Mouse (Mus musculus) forebrain, embryonic 13.5 days (tissue): ENCODE measurements around the gene Rgs19. TPM values are rescaled to one million over a fixed set of nuclear protein-coding genes. Genes with fewer than 3 reads are reported as not detected.

Experiments used
- ATAC-seq: fragments of 200-750 bp; cut with Nextera tagmentation; 2 replicates; pipeline ENCODE4 v1.8.0; 2017
- H3K27ac ChIP-seq: fragments of 300-500 bp; sonication (generic); 2 replicates; pipeline ENCODE4 v1.5.1; 2015; ENCODE audit warnings: inconsistent platforms, mild to moderate bottlenecking, moderate library complexity
- H3K27me3 ChIP-seq: fragments of 300-500 bp; sonication (generic); 2 replicates; pipeline ENCODE4 v1.6.1; 2015; ENCODE audit warnings: mild to moderate bottlenecking, inconsistent platforms
- H3K36me3 ChIP-seq: fragments of 300-500 bp; sonication (generic); 2 replicates; pipeline ENCODE4 v1.6.1; 2015; ENCODE audit warnings: mild to moderate bottlenecking, inconsistent platforms; ENCODE audit not compliant: poor library complexity, severe bottlenecking
- H3K4me1 ChIP-seq: fragments of 300-500 bp; sonication (generic); 2 replicates; pipeline ENCODE4 v1.6.1; 2015; ENCODE audit warnings: inconsistent platforms
- H3K4me2 ChIP-seq: fragments of 300-500 bp; sonication (generic); 2 replicates; pipeline ENCODE4 v1.6.1; 2015; ENCODE audit warnings: inconsistent platforms, mild to moderate bottlenecking, moderate library complexity
- H3K4me3 ChIP-seq: fragments of 300-500 bp; sonication (generic); 2 replicates; pipeline ENCODE4 v1.5.1; 2015; ENCODE audit warnings: mild to moderate bottlenecking, inconsistent platforms
- H3K9ac ChIP-seq: fragments of 300-500 bp; sonication (generic); 2 replicates; pipeline ENCODE4 v1.6.1; 2015; ENCODE audit warnings: mild to moderate bottlenecking, inconsistent platforms
- H3K9me3 ChIP-seq: fragments of 300-500 bp; sonication (generic); replicated peaks from 2 replicates; pipeline ENCODE4 v1.6.1; 2016; ENCODE audit warnings: inconsistent platforms
- WGBS: fragments of 180-500 bp; shearing (Covaris S2); methylation state at CpG from one replicate; pipeline ENCODE4 v1.1.7; 2015; 5-methylcytosine and 5-hydroxymethylcytosine counted together
- polyA plus RNA-seq: library from polyadenylated mRNA; unstranded; fragments of >200 nt; fragmentation: Nextera tagmentation; extraction: Ambion mirVana; gene quantifications from 2 replicates; pipeline ENCODE4 v1.2.1, GENCODE M21; 2015

The Rgs19 gene
- polyA plus RNA-seq, 1 experiment from 2014 or later = 45.3 TPM

DNA sequence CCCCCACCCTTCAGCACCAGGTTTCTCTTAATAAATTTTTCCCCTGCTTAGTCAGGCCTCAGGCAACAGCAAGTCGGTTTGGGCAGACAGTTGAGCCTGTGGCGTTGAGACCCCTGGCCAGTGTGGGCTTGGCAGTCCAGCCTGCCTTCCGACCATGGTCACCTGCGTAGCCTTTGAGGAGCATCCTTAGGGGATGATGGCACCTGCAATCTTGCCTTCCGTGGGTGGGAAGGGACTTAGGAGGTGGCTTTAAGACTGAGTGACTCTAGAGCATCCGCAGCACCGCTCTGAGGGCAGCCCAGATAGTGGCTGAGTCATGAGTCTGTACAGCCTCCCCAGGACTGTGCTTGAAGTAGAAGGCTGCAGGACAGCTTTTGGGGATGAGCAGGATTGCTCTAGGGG, 13.1 kb downstream of the Rgs19 start:
- peak; percentile 30 for ATAC-seq
- peaks cover 30% of the 10 kb centered on the region for H3K4me1 ChIP-seq
- no peak overlapping the region for H3K27ac ChIP-seq
- no peaks in the 10 kb centered on the region for H3K9me3 ChIP-seq
- H3K9ac ChIP-seq = peak overlapping the region; percentile 92
- H3K36me3 ChIP-seq = peaks cover 5% of the 10 kb centered on the region; the same call in 1 of the 2 replicates
- WGBS = 21% methylated on average over 7 of the region's 7 CpGs
- H3K27me3 ChIP-seq = no peaks in the 10 kb centered on the region
- peak overlapping the region; percentile 63 for H3K4me3 ChIP-seq
- H3K4me2 ChIP-seq = peak overlapping the region; percentile 85

DNA sequence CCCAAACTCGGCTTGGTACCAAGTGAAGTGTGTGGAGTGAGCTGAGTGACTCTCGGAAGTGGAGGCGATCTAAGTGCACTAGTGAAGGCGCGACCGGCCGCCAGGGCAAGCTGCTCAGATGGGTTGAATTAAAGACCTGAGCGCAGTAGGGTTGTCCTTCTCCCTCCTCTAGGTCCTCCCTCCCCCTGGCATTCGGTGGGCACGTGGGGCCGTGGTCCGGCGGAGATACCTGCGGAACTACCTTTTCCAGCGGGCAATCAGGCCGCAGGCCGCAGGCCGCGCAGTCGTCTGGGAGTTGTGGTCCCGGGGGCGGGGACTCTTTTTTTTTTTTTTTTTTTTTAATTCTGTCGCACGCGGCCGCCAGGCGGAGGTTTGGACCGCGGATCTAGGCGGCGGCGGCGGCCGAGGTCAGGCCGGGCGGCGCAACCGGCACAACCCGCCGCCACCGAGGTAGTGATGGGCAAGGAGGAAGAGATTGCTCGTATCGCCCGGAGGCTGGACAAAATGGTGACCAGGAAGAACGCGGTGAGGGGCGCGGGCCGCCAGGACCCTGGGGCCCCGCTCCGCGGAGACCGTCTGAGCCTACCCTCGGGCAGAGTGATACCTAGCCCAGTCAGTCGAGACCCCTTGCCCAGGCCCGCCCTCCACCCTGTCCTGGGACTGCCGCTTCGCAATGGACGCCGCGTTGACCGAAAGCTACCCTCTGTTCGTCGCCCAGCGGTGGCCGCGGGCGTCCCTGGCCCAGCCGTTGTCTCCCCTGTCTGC, 13.6 kb downstream of the Rgs19 start, which contains the start of gene Tcea2:
TSS of gene Tcea2 (plus strand) at position 360 of the 765 bp plus-strand sequence.
- H3K9ac ChIP-seq = peak within 1 kb of the TSS; percentile 92
- WGBS = under 1% methylated on average over 68 of the region's 69 CpGs
- H3K4me2 ChIP-seq = peak within 1 kb of the TSS; percentile 85
- peak within 1 kb of the TSS; percentile 63 for H3K4me3 ChIP-seq
- H3K27me3 ChIP-seq = 0 out of 2 replicates have a peak, but pooled peaks cover under 1% of the 10 kb centered on the region
- H3K36me3 ChIP-seq = no peaks in the 10 kb centered on the region
- no peaks in the 10 kb centered on the region for H3K9me3 ChIP-seq
- H3K4me1 ChIP-seq = peaks cover 36% of the 10 kb centered on the region
- ATAC-seq = peak; percentile 66
- H3K27ac ChIP-seq = no peak within 1 kb of the TSS; the same call in 1 of the 2 replicates

DNA sequence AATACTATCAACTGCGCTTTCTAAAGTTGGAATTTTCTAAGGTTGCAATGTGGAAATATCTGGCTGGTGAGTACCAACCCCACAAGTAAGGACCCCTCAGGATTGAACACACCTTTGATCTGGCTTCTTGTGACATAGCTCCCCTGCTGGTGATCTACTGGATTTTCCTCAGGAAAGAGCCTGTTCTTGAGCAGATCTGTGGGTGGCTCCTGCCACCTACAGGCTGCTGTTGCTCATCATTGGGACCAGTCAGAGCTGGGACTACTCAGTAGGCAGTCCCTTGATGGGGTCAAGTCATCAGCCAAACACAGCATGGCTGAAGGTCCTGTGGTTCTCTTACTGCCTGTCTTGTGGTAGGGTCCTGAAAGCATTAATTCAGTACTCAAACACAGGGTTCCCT, 15.0 kb downstream of the Rgs19 start:
- no peak overlapping the region for H3K4me3 ChIP-seq
- H3K9ac ChIP-seq = no peak overlapping the region
- peaks cover 14% of the 10 kb centered on the region for H3K27me3 ChIP-seq
- H3K4me1 ChIP-seq = peaks cover 39% of the 10 kb centered on the region
- no peaks in the 10 kb centered on the region for H3K9me3 ChIP-seq
- peak; percentile 66 for ATAC-seq
- no peaks in the 10 kb centered on the region for H3K36me3 ChIP-seq
- H3K4me2 ChIP-seq = no peak overlapping the region
- WGBS = 57% methylated on average over 1 of the region's 1 CpGs
- H3K27ac ChIP-seq = no peak overlapping the region

DNA sequence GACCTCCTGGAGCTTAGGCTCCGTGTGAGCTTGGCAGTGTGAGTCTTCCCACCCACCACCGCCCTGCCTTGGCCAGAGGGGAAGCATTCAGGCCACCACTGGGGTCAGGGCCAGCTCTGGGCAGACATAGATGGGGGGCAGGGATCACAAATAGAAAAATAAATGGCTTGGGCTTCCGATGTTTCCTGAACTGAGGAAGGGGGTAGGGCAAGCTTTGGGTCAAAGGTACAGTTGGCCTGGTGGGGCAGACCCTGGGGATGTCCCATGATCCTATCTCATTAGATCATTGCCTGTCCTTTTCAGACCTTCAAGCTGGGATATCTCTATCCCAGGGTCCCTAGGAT, 16.1 kb downstream of the Rgs19 start:
- Histone ChIP-seq H3K9me3 (no peaks in the 10 kb centered on the region), H3K27ac (no peak overlapping the region), H3K4me1 (peaks cover 39% of the 10 kb centered on the region), H3K27me3 (peaks cover 25% of the 10 kb centered on the region), H3K4me3 (no peak overlapping the region), H3K9ac (no peak overlapping the region), H3K4me2 (no peak overlapping the region), H3K36me3 (no peaks in the 10 kb centered on the region)
- ATAC-seq = no peak
- WGBS = 71% methylated on average over 3 of the region's 3 CpGs

DNA sequence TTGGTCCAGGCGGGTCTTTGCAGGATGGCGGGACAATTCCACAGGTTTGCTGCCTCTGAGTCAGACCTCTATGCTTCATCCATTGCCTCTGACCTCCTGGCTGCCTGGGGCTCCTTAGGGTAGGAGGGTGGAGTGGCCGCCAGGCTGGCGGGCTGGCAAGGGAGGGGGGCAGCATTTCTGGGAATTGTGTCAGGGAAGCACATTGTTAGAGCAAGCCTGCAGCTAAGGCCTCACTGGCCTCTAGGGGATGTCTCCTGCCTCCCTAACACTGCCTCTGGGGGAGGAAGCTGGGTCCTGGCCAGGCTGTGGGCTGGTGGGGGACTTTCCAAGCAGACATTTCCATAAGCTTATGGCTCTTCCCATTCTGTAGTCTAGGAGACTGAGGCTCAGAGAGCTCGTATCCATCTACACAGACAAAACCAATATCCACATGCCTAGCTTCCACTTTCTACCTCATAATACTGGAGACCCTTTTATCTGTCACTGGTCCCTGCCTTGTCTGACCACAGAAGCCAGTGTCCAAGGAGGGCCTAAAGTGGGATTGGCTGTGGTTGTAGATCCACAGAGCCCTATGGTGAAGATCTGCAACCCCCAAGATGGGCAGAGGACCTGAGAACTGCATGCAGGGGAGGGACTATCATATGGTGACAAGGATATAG, 16.6 kb downstream of the Rgs19 start:
- no peak overlapping the region for H3K27ac ChIP-seq

DNA sequence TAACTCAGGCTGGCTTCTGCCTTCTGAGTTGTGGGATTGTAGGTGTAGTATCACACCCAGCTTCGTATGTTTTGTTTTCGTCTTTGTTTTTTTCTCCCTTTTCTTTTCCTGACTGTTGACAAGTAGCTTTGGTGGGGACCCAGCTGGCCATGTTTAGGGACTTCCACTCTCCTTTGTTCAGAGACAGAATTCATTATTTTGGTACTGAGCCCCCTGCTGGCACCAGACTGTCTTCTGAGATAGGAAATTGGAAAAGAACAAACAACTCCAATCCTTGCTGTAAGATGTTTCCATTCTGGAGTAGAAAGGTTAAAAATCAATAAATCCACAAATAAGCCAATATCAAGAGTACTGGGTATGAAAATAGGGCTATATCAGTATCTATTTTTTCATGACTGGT, 17.4 kb downstream of the Rgs19 start:
- no peak overlapping the region for H3K4me2 ChIP-seq
- WGBS = 16% methylated on average over 2 of the region's 2 CpGs
- no peak for ATAC-seq
- H3K36me3 ChIP-seq = no peaks in the 10 kb centered on the region
- 0 out of 2 replicates have a peak overlapping the region, but pooled peaks have one; percentile 2 for H3K27ac ChIP-seq
- H3K4me1 ChIP-seq = peaks cover 36% of the 10 kb centered on the region
- H3K27me3 ChIP-seq = peaks cover 38% of the 10 kb centered on the region
- no peak overlapping the region for H3K4me3 ChIP-seq
- no peaks in the 10 kb centered on the region for H3K9me3 ChIP-seq
- no peak overlapping the region for H3K9ac ChIP-seq

More for the DNA sequence above, 16.6 kb downstream of the Rgs19 start:
- H3K4me3 ChIP-seq = no peak overlapping the region
- H3K4me1 ChIP-seq = peaks cover 39% of the 10 kb centered on the region
- no peaks in the 10 kb centered on the region for H3K9me3 ChIP-seq
- no peaks in the 10 kb centered on the region for H3K36me3 ChIP-seq
- no peak overlapping the region for H3K9ac ChIP-seq
- H3K4me2 ChIP-seq = no peak overlapping the region
- H3K27me3 ChIP-seq = peaks cover 30% of the 10 kb centered on the region
- 56% methylated on average over 5 of the region's 5 CpGs for WGBS
- ATAC-seq = no peak

DNA sequence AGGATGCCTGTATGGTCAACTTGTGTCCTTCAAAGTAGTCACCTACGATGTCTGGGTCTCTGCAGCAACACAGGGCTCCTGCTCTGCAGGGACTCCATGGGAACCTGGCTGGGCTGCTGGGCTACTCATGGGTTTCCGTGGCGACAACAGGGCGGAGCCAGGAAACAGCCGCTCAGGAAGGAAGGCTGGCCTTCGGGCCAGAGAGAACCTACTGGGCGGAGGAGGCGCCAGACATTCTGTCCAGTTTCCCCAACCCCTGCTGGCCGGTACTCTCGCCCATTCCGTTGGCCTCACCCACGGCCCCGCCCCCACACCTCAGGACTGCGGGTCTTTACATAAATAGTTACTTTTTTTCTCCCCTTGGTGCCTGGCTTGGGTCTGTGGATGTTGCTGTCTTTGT, 18.3 kb downstream of the Rgs19 start:
- H3K9me3 ChIP-seq = no peaks in the 10 kb centered on the region
- H3K27me3 ChIP-seq = peaks cover 48% of the 10 kb centered on the region
- H3K4me1 ChIP-seq = peaks cover 36% of the 10 kb centered on the region
- H3K4me2 ChIP-seq = peak overlapping the region; percentile 48
- ATAC-seq = no peak
- peak overlapping the region; percentile 21; the same call in 1 of the 2 replicates for H3K9ac ChIP-seq
- H3K27ac ChIP-seq = no peak overlapping the region
- no peaks in the 10 kb centered on the region for H3K36me3 ChIP-seq
- WGBS = 1% methylated on average over 14 of the region's 14 CpGs
- H3K4me3 ChIP-seq = no peak overlapping the region

DNA sequence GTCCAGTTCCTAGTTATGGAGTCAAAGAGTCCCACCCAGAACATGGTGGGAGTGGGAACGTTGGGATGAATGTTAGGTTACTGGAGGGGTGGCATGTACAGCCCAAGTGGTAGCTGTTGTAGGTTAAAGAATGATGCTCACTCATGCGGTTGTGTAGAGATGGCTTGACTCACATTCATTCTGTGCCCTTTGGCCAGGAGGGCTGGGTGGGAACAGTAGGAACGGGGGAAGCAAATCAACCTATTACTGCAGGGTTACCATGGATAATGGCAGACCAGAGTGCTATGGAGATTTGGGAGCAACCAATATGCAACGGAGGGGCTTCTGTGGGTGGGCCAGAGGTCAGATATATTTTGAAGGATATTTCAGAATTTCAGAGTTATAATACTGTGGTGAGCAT, 18.8 kb downstream of the Rgs19 start:
- Histone ChIP-seq H3K4me1 (peaks cover 38% of the 10 kb centered on the region), H3K9me3 (no peaks in the 10 kb centered on the region), H3K27me3 (peaks cover 53% of the 10 kb centered on the region), H3K27ac (no peak overlapping the region), H3K4me3 (no peak overlapping the region), H3K9ac (no peak overlapping the region), H3K4me2 (no peak overlapping the region), H3K36me3 (no peaks in the 10 kb centered on the region)
- WGBS = 87% methylated on average over 4 of the region's 4 CpGs
- no peak for ATAC-seq

DNA sequence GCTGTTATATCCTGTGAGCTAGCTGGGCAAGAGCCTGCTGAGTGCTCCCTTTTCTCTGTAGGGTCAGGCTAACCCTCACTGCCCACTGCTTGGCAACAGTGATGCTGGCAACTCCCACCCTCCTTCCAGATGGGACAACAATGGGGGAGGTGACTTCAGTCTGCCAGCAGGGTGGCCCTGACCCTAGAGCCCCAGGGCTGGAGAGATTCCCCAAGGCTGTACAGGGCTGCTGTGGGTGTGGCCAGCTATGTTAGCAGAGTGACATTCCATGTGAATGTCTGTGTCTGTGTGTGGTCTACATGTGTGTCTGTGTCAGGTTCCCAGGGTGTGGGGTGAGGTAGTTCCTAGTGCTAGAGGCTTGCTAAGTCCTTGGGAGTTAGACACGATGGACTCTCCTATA, 20.3 kb downstream of the Rgs19 start:
- peaks cover 67% of the 10 kb centered on the region for H3K27me3 ChIP-seq
- H3K4me1 ChIP-seq = peaks cover 32% of the 10 kb centered on the region
- H3K9me3 ChIP-seq = no peaks in the 10 kb centered on the region
- 67% methylated on average over 1 of the region's 1 CpGs for WGBS
- ATAC-seq = no peak
- H3K9ac ChIP-seq = no peak overlapping the region
- no peaks in the 10 kb centered on the region for H3K36me3 ChIP-seq
- H3K27ac ChIP-seq = no peak overlapping the region
- no peak overlapping the region for H3K4me2 ChIP-seq
- no peak overlapping the region for H3K4me3 ChIP-seq

DNA sequence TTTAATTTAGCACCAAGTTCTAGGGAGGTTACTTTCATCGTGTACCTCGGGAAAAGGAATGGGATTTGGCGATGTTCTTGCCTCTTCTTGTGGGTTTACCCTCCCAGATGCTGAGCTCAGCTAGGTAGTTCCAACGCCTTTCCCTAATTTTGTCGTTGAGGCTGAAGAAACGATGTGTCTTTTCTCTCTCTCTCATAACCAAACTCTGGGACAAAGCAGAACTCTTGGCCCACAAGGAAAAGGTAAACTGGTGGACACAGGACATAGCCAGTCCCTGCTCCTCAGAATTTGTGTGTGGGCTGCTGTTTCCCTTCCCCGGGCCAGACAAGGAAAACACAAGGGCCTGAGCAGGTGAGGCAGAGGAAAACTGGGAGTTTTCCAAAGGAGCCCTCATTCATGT, 21.8 kb downstream of the Rgs19 start:
- Histone ChIP-seq H3K4me1 (peaks cover 32% of the 10 kb centered on the region), H3K36me3 (no peaks in the 10 kb centered on the region), H3K27ac (no peak overlapping the region), H3K9ac (no peak overlapping the region), H3K4me3 (peak overlapping the region; percentile 38; the same call in 1 of the 2 replicates), H3K4me2 (0 out of 2 replicates have a peak overlapping the region, but pooled peaks have one; percentile 61), H3K9me3 (no peaks in the 10 kb centered on the region), H3K27me3 (peaks cover 76% of the 10 kb centered on the region)
- no peak for ATAC-seq
- 21% methylated on average over 7 of the region's 7 CpGs for WGBS

DNA sequence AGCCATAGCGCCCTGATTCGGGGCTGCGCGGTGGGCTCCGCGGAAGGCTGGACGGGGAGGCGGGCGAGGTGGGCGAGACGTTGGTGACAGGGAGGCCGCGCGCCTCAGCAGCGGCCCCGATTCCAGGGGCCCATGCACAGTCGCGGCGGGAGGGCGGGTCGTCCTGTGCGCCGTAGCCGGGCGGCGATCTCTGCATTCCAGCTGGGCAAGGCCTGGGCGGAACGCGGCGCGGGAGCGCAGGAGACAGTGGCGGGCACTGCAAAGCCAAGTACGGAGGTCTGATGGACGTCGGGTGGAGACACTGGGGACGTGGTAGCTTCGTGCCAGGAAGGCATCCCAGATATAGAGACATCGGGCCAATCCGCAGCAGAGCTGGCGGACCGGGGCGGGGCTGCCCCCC, 22.5 kb downstream of the Rgs19 start, which contains the start of gene Sox18:
TSS of gene Sox18 (minus strand) at position 315 of the 400 bp plus-strand sequence.
- ATAC-seq = peak; percentile 31; the same call in 1 of the 2 replicates
- Histone ChIP-seq H3K4me3 (peak within 1 kb of the TSS; percentile 38), H3K36me3 (no peaks in the 10 kb centered on the region), H3K27me3 (peaks cover 76% of the 10 kb centered on the region), H3K27ac (no peak within 1 kb of the TSS), H3K9ac (peak within 1 kb of the TSS; percentile 22; the same call in 1 of the 2 replicates), H3K9me3 (no peaks in the 10 kb centered on the region), H3K4me1 (peaks cover 30% of the 10 kb centered on the region), H3K4me2 (peak within 1 kb of the TSS; percentile 61)
- WGBS = under 1% methylated on average over 43 of the region's 43 CpGs

DNA sequence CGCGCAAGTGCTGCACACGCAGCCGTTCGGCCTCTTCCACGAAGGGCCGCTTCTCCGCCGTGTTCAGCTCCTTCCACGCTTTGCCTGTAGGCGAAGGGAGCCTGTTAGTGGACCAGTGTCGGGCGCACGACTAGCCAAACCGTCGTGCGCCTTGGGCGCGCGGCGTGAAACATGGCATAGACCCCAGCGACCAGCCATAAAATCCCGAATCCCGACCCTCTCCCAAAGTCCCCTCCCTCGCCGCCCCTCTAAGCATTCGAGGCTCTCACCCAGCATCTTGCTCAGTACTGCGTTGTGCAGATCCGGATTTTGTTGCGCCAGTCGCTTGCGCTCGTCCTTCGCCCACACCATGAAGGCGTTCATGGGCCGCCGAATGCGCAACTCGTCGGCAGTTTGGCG, 22.9 kb downstream of the Rgs19 start:
- Histone ChIP-seq H3K36me3 (no peaks in the 10 kb centered on the region), H3K4me1 (peaks cover 26% of the 10 kb centered on the region), H3K9me3 (no peaks in the 10 kb centered on the region), H3K9ac (peak overlapping the region; percentile 22; the same call in 1 of the 2 replicates), H3K4me3 (peak overlapping the region; percentile 38), H3K27ac (no peak overlapping the region), H3K27me3 (peaks cover 76% of the 10 kb centered on the region), H3K4me2 (peak overlapping the region; percentile 61)
- ATAC-seq = no peak
- 1% methylated on average over 41 of the region's 41 CpGs for WGBS
